Mouse (Mus musculus): ENCODE measurements around the gene Hnrnpul1. TPM values are rescaled to one million over a fixed set of nuclear protein-coding genes. Genes with fewer than 3 reads are reported as not detected.

Hnrnpul1 gene
- polyA plus RNA-seq, 1 experiment from 2014 or later = 52.9 TPM

DNA sequence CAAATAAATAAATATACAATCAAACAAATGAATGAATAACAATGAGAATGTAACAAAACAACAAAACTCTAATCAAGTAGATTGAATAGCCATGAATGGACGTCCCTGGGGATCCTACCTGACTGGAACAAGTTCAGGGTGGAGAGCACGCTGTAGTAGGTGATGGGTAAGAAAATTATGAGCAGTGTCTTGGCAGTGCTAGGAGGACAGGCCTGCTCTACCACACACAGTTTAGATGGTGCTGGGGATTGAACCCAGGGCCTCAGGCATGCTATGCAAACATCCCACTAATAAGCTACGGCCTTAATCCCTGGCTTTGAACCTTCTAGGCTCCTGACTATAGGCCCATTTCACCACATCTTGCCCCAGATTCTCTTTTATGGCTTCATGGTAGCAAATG lies 37.1 kb downstream of the Hnrnpul1 start:
- Histone ChIP-seq H3K27me3 (ENCODE audit: control insufficient read depth, insufficient read depth, low read length) (no peaks in the 10 kb centered on the region), H3K4me2 (ENCODE audit: low read depth, low read length) (peak overlapping the region; percentile 94; the same call in 1 of the 2 replicates), H3K9ac (replicated peaks; ENCODE audit: low read depth, low read length) (no peak overlapping the region), H3K36me3 (ENCODE audit: control insufficient read depth, insufficient read depth, low read length) (peaks cover 38% of the 10 kb centered on the region; the same call in 1 of the 2 replicates), H3K4me1 (ENCODE audit: control insufficient read depth, insufficient read depth, low read length) (peaks cover 10% of the 10 kb centered on the region), H3K9me3 (ENCODE audit: control insufficient read depth, low read length) (no peaks in the 10 kb centered on the region), H3K27ac (ENCODE audit: low read depth, low read length) (no peak overlapping the region), H3K4me3 (ENCODE audit: low read depth, low read length) (no peak overlapping the region)
- ATAC-seq (ENCODE audit: low read depth) = no peak
- 92% methylated on average over 3 of the region's 3 CpGs for WGBS

DNA sequence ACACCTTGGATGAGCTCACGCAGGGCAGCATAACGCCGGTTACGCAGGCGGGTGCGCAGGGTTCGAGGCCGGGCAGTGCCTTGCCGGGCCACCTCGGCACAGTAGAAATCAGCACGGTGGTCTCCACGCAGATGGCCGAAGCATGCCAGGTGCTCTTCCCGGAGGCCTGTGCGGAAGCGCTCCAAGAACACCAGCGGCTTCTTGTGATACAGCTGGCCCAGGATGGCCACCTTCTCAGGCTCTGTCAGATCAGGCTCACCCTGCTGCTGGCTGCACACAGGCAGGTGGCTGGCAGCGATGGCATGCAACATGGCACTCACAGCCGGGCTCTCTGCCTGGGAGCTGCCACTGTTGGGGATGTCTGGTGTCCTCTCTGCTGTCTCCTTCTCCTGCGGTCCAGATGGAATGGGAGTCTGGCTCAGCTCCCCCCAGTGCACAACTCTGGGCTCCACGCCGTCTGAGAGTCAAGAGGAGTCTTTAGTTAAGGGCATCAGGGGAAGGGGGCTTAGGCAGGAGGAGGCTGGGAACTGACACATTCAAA lies 38.8 kb downstream of the Hnrnpul1 start:
- no peak overlapping the region for H3K4me3 ChIP-seq (ENCODE audit: low read depth, low read length)
- H3K4me2 ChIP-seq (ENCODE audit: low read depth, low read length) = no peak overlapping the region
- no peaks in the 10 kb centered on the region for H3K27me3 ChIP-seq (ENCODE audit: control insufficient read depth, insufficient read depth, low read length)
- H3K9ac ChIP-seq (replicated peaks; ENCODE audit: low read depth, low read length) = no peak overlapping the region
- no peaks in the 10 kb centered on the region for H3K9me3 ChIP-seq (ENCODE audit: control insufficient read depth, low read length)
- peaks cover 29% of the 10 kb centered on the region; the same call in 1 of the 2 replicates for H3K36me3 ChIP-seq (ENCODE audit: control insufficient read depth, insufficient read depth, low read length)
- no peak for ATAC-seq (ENCODE audit: low read depth)
- H3K4me1 ChIP-seq (ENCODE audit: control insufficient read depth, insufficient read depth, low read length) = peaks cover 17% of the 10 kb centered on the region
- H3K27ac ChIP-seq (ENCODE audit: low read depth, low read length) = no peak overlapping the region
- WGBS = 96% methylated on average over 22 of the region's 22 CpGs

DNA sequence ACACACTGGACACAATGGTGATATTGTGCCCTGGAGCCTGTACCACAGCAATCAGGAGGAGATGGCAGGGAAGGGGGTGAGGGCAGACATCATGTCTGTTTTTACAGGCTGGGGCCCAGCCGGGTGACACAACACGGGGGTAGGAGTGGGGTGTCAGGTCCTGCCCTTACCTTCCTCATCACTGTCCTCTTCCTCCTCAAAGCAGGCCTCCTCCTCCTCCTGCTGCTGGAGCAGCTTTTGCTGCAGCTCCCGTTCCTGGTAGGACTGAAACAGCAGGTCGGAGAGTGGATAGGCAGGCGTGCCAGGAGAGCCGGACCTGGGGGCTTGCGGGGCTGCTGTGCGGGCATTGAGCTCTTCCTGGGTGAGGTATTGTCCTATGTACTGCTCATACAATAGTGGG lies 40.0 kb downstream of the Hnrnpul1 start:
- Histone ChIP-seq H3K4me1 (ENCODE audit: control insufficient read depth, insufficient read depth, low read length) (peaks cover 25% of the 10 kb centered on the region), H3K27me3 (ENCODE audit: control insufficient read depth, insufficient read depth, low read length) (no peaks in the 10 kb centered on the region), H3K4me3 (ENCODE audit: low read depth, low read length) (no peak overlapping the region), H3K27ac (ENCODE audit: low read depth, low read length) (no peak overlapping the region), H3K4me2 (ENCODE audit: low read depth, low read length) (no peak overlapping the region), H3K36me3 (ENCODE audit: control insufficient read depth, insufficient read depth, low read length) (peaks cover 27% of the 10 kb centered on the region; the same call in 1 of the 2 replicates), H3K9ac (replicated peaks; ENCODE audit: low read depth, low read length) (no peak overlapping the region), H3K9me3 (ENCODE audit: control insufficient read depth, low read length) (no peaks in the 10 kb centered on the region)
- WGBS = 94% methylated on average over 8 of the region's 8 CpGs
- ATAC-seq (ENCODE audit: low read depth) = no peak

DNA sequence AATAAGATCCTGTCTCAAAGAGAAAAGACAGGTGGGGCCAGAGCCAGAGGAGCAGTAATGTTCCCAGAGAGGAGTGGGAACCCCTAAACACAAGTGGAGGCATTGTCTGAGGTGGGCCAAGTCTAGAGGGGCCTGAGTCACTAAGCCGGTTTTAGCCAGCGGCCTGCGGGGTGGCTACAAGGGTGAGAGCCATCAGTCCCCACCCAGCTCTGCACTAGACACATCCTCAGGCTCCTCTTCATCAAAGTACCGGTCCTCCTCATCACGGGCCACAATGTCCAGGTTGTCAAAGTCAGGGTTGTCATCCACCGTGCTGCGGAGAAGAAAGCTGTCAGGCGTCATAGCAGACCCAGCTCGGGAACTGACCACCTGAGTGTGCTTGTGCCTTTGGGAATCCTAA lies 41.8 kb downstream of the Hnrnpul1 start:
- H3K9me3 ChIP-seq (ENCODE audit: control insufficient read depth, low read length) = no peaks in the 10 kb centered on the region
- H3K4me1 ChIP-seq (ENCODE audit: control insufficient read depth, insufficient read depth, low read length) = peaks cover 19% of the 10 kb centered on the region
- H3K27me3 ChIP-seq (ENCODE audit: control insufficient read depth, insufficient read depth, low read length) = no peaks in the 10 kb centered on the region
- H3K4me2 ChIP-seq (ENCODE audit: low read depth, low read length) = no peak overlapping the region
- ATAC-seq (ENCODE audit: low read depth) = no peak
- H3K4me3 ChIP-seq (ENCODE audit: low read depth, low read length) = no peak overlapping the region
- peaks cover 27% of the 10 kb centered on the region; the same call in 1 of the 2 replicates for H3K36me3 ChIP-seq (ENCODE audit: control insufficient read depth, insufficient read depth, low read length)
- 94% methylated on average over 9 of the region's 9 CpGs for WGBS
- no peak overlapping the region for H3K27ac ChIP-seq (ENCODE audit: low read depth, low read length)
- H3K9ac ChIP-seq (replicated peaks; ENCODE audit: low read depth, low read length) = no peak overlapping the region

DNA sequence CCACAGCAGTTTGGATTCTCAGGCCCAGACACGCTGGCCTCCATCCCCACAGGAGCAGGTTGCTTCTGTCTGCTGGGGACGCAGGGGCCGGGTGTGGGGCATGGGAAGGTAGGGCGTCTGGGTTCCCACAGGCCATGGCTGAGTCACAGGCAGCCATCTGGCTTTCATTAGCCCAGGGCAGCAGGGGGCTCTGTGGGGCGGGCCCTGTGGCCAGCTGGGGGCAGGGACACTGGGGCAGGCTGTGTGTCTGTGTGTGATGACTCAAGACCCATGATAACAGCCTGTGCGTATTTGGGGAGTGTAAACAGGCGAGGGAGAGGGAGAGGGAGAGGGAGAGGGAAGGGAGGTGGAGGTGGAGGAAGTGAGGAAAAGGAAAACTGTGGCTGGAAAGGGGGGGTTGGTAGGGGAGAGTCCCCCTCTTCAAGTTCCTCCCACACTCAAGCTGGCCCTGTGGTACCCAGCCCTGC lies 42.8 kb downstream of the Hnrnpul1 start:
- WGBS = 23% methylated on average over 7 of the region's 7 CpGs
- H3K27ac ChIP-seq (ENCODE audit: low read depth, low read length) = no peak overlapping the region
- peaks cover 15% of the 10 kb centered on the region; the same call in 1 of the 2 replicates for H3K4me1 ChIP-seq (ENCODE audit: control insufficient read depth, insufficient read depth, low read length)
- no peaks in the 10 kb centered on the region for H3K27me3 ChIP-seq (ENCODE audit: control insufficient read depth, insufficient read depth, low read length)
- 0 out of 2 replicates have a peak, but pooled peaks have one; percentile 4 for ATAC-seq (ENCODE audit: low read depth)
- H3K9ac ChIP-seq (replicated peaks; ENCODE audit: low read depth, low read length) = no peak overlapping the region
- peaks cover 27% of the 10 kb centered on the region; the same call in 1 of the 2 replicates for H3K36me3 ChIP-seq (ENCODE audit: control insufficient read depth, insufficient read depth, low read length)
- H3K4me3 ChIP-seq (ENCODE audit: low read depth, low read length) = no peak overlapping the region
- no peaks in the 10 kb centered on the region for H3K9me3 ChIP-seq (ENCODE audit: control insufficient read depth, low read length)
- H3K4me2 ChIP-seq (ENCODE audit: low read depth, low read length) = no peak overlapping the region

DNA sequence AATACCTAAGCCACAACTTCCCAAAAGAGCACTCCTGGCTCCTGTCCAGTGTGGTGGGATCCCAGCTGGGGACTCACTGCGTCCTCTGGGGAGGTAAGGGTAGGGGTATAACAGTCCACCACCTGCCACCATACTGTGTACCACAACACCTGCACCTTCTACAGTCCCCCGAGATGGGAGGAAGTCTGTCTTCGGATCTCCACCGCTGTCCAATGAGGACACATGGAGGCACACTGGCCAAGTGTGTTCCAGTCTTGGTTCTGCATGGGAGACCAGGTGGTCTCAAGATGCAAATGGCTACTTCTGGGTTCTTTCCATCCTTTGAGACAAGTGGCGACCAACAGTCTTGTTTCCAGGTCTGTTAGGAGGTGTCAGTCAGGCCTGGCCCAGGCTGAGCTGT lies 43.4 kb downstream of the Hnrnpul1 start:
- WGBS = 66% methylated on average over 5 of the region's 5 CpGs
- H3K4me3 ChIP-seq (ENCODE audit: low read depth, low read length) = no peak overlapping the region
- no peak overlapping the region for H3K9ac ChIP-seq (replicated peaks; ENCODE audit: low read depth, low read length)
- H3K4me1 ChIP-seq (ENCODE audit: control insufficient read depth, insufficient read depth, low read length) = peaks cover 15% of the 10 kb centered on the region; the same call in 1 of the 2 replicates
- no peak for ATAC-seq (ENCODE audit: low read depth)
- peaks cover 27% of the 10 kb centered on the region; the same call in 1 of the 2 replicates for H3K36me3 ChIP-seq (ENCODE audit: control insufficient read depth, insufficient read depth, low read length)
- H3K4me2 ChIP-seq (ENCODE audit: low read depth, low read length) = no peak overlapping the region
- no peaks in the 10 kb centered on the region for H3K27me3 ChIP-seq (ENCODE audit: control insufficient read depth, insufficient read depth, low read length)
- no peak overlapping the region for H3K27ac ChIP-seq (ENCODE audit: low read depth, low read length)
- H3K9me3 ChIP-seq (ENCODE audit: control insufficient read depth, low read length) = no peaks in the 10 kb centered on the region

DNA sequence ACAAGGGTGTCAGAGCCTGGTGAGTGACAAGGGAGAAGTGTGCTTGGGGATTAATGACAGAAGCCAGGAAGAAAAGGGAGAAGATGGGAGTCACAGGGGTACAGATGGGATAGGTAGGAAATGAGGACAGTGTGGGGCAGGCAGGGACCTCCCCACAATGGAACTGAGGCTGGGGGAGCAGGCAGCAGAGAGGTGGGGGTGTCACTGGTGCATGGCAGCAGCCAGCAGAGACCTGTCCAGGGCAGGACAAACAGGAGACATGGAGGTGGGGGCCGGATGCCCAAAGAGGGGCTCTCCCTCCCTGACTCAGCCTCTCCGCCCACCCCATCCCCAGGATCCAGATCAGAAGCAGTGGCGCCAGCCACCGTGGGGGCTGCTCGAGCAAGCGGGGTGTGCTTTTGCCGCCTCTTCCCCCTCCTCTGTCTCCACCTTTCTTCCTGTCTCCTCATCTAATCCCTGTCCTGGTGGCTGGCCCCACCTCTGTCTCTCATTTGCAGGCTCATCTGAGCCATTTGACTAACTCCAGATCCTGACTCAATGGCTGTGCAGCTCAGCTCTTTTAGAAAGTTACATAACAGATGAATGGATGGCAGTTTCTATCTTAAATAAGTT lies 43.9 kb downstream of the Hnrnpul1 start:
- H3K27me3 ChIP-seq (ENCODE audit: control insufficient read depth, insufficient read depth, low read length) = no peaks in the 10 kb centered on the region
- WGBS = 19% methylated on average over 6 of the region's 7 CpGs
- H3K9ac ChIP-seq (replicated peaks; ENCODE audit: low read depth, low read length) = peak overlapping the region; percentile 25; the same call in 1 of the 2 replicates
- H3K4me1 ChIP-seq (ENCODE audit: control insufficient read depth, insufficient read depth, low read length) = peaks cover 15% of the 10 kb centered on the region; the same call in 1 of the 2 replicates
- no peaks in the 10 kb centered on the region for H3K9me3 ChIP-seq (ENCODE audit: control insufficient read depth, low read length)
- H3K27ac ChIP-seq (ENCODE audit: low read depth, low read length) = peak overlapping the region; percentile 28; the same call in 1 of the 2 replicates
- peak; percentile 49 for ATAC-seq (ENCODE audit: low read depth)
- H3K4me2 ChIP-seq (ENCODE audit: low read depth, low read length) = no peak overlapping the region
- H3K36me3 ChIP-seq (ENCODE audit: control insufficient read depth, insufficient read depth, low read length) = peaks cover 26% of the 10 kb centered on the region; the same call in 1 of the 2 replicates
- no peak overlapping the region for H3K4me3 ChIP-seq (ENCODE audit: low read depth, low read length)

DNA sequence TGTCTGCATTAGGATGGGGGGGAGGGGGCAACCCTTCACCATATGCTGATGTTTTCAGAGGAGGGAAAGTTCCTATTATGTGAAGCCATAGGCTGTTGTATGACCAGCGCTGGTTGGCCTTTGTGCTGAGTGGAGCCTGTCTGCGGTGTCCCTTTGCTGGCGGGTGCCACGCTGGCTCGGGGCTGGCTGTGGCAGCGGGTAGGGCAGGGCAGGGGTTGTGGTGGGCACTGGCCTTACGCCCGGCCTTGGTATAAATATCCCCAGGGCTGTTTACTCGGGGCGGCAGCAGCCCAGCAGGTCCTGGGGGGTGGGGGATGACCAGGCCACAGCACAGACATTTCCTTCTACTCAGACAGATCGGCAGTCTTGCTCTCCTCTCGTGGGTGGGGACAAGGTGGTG lies 44.6 kb downstream of the Hnrnpul1 start:
- no peaks in the 10 kb centered on the region for H3K9me3 ChIP-seq (ENCODE audit: control insufficient read depth, low read length)
- no peak overlapping the region for H3K27ac ChIP-seq (ENCODE audit: low read depth, low read length)
- peaks cover 15% of the 10 kb centered on the region; the same call in 1 of the 2 replicates for H3K4me1 ChIP-seq (ENCODE audit: control insufficient read depth, insufficient read depth, low read length)
- no peak overlapping the region for H3K4me3 ChIP-seq (ENCODE audit: low read depth, low read length)
- no peak for ATAC-seq (ENCODE audit: low read depth)
- H3K9ac ChIP-seq (replicated peaks; ENCODE audit: low read depth, low read length) = peak overlapping the region; percentile 25; the same call in 1 of the 2 replicates
- WGBS = 17% methylated on average over 12 of the region's 12 CpGs
- H3K36me3 ChIP-seq (ENCODE audit: control insufficient read depth, insufficient read depth, low read length) = peaks cover 20% of the 10 kb centered on the region; the same call in 1 of the 2 replicates
- H3K27me3 ChIP-seq (ENCODE audit: control insufficient read depth, insufficient read depth, low read length) = no peaks in the 10 kb centered on the region
- H3K4me2 ChIP-seq (ENCODE audit: low read depth, low read length) = no peak overlapping the region
